Mouse (Mus musculus) urinary bladder, adult 2 months (tissue): ENCODE data around the gene 4833427G06Rik. TPM values are rescaled to one million over a fixed set of nuclear protein-coding genes. Genes with fewer than 3 reads are reported as not detected.

Experiments
- DNase-seq: peaks from one replicate; pipeline ENCODE4 v3.0.0; 2022; ENCODE audit warnings: low spot score
- polyA plus RNA-seq: library from polyadenylated mRNA; depleted of rRNA; stranded (reverse); fragments of >200 nt; gene quantifications from 2 replicates; pipeline ENCODE4 v1.2.3, GENCODE M21; 2012; rRNA removed

The 4833427G06Rik gene
- polyA plus RNA-seq, 1 experiment: not detected

DNA sequence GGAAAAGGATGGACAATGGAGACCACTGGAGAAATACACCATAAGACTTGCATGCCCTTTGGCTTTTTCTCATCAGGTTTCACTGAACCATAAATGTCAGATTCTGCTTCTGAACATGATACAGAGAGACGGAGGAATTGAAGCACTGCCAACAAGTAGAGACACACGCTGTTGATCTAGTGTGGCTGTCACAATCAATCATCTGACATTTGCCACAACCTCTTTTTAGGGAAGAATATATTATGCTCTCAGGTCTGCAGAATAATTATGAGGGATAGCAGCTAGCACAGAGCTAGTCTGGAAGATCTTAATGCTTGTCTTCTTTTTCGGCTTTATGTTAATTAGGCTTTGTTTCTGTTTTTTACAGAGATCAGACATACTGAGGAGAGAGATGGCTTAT is 33.7 kb downstream of the 4833427G06Rik start:
- no peak for DNase-seq

DNA sequence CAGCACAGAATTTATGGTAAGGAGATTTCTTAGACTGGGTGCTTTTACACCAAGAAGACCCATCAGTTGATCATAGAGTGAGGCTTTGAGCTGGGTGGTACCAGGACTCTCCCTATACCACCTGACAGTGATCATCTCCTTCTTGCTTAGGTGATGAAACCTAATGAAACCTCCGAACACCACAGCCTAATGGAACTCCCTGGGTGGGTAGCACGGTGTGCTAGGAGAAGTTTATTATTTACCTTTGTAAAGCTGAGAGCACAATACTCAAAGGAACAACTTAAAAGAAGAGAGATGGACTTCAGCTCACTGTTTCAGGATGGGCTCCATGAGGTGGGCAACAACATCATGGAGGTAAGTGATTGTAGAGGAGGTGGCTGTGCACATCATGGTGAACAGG is 41.3 kb downstream of the 4833427G06Rik start, which contains the start of gene Btg4:
Gene Btg4, plus strand, starts transcription at position 301 of the 400 bp plus-strand sequence.
- DNase-seq: no peak

DNA sequence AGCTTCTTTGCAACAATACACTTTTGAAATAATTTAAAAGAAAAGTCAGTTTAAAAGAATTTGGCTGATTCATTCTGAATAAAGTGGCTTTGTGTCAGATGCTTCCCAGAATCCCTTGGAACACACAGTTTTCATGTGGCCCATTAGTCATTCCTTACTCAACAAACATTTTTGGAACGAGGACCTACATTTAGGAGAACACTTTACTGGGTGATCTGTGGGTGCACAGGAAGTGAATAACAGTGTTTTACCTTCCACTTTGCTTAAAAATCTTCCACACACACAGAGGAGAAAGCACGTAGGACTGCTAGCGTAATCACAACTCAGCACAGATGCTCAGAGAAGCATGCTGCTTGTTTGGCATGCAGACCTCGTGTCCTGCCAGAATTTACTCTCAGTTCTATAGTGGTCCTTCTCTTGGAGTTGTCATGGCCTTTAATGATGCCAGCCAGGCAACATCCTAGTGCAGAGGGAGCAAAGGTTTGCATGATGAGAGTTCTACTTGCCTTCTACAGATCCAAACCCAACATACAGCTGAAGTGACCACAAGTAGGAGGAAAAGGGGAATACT is 42.8 kb downstream of the 4833427G06Rik start:
- no peak for DNase-seq

DNA sequence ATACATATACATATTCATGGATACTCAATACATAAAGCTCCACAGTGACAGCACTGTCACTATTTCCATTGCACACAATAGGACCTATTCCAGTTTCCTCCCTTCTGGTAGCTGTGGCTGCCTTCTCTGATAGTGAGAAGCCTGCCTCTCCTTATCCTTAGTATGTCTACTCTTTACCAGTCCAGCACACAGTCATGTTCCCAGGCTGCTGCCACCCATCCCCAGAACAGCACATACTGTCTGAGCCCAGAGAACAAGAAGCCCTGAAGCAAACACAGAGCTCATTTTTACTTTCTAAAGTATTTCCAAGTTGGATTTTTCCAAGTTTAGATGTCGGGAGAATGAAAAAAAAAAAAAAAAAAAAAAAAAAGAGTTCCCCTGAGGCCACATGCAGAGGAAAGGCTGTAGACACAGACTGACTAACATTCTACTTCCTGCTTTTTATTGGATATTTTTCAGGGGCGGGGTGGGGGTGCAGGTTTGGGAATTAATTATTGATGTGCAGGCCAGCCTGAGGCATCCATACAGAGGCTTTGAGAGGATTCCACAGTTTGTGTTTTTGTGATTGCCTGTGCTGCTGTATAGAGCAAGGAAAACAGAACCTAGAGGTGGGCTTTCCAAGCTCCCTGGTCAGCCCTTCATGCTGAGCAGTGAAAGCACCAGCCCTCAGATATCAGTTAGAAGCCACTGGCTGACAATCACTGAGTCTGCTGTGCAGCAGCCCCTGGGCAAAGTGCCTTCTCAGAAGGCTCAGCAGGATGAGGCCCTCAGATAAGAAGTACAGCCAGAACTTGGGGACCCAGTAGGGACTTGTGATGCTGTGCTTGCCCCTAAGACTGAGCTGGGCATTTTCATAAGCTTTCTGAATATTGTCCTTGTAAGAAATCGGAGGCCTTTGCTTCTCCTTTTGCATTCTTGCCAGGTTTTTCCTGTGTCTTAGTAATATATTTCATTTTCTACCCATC is 45.2 kb downstream of the 4833427G06Rik start:
- no peak for DNase-seq

DNA sequence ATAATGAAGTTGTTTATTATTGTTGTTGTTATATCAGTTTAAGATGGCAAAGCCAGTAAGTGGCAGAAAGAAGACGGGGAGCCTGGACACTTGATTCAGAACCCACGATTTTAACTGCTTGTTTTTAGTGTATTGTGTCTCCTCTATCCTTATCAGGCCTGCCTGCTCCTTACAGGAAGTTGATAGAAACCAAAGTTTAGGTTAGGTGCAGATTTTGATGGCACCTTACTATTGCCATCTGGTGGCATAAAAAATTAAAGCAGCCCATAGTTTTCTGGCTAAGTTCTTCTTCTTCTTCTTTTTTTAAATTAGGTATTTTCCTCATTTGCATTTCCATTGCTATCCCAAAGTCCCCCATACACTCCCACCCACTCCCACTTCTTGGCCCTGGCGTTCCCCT is 49.7 kb downstream of the 4833427G06Rik start:
- no peak for DNase-seq

DNA sequence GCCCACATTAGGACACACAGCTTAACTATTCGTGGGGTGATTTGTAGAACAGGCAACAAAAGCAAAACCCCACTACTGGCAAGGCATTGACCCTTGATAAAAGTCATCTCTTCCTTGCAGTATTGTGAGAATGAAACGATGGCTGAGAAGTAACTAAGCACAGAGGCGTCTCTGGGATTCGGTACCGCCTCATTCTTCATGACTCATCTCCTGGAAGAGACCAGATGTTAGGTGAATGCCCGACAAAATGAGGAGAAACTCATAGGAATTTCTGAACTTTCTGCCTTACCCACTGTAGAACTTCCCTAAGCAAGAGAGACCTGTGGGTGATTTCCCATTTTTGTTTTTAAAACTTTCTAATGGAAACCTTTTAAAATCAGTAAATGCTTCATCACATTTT is 59.7 kb downstream of the 4833427G06Rik start:
- no peak for DNase-seq

DNA sequence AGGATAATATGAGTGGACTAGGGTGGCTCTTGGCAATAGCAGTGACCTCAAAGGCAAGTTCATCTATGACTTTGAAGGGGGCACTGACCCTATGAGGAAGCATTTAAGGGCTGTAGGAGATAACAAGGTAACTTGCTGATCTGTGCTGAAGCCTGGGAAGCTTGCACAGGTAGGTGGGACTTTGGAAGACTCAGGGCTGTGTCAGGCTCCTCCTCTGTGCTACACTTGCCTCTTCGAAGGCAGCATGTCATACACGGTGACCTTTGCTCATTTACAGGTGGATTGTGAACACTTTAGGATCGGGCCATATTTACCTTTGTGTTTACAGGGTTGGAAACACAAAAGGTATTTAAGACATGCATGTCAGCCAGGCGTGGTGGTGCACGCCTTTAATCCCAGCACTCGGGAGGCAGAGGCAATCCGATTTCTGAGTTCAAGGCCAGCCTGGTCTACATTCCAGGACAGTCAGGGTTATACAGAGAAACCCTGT is 60.3 kb downstream of the 4833427G06Rik start:
- DNase-seq: no peak

DNA sequence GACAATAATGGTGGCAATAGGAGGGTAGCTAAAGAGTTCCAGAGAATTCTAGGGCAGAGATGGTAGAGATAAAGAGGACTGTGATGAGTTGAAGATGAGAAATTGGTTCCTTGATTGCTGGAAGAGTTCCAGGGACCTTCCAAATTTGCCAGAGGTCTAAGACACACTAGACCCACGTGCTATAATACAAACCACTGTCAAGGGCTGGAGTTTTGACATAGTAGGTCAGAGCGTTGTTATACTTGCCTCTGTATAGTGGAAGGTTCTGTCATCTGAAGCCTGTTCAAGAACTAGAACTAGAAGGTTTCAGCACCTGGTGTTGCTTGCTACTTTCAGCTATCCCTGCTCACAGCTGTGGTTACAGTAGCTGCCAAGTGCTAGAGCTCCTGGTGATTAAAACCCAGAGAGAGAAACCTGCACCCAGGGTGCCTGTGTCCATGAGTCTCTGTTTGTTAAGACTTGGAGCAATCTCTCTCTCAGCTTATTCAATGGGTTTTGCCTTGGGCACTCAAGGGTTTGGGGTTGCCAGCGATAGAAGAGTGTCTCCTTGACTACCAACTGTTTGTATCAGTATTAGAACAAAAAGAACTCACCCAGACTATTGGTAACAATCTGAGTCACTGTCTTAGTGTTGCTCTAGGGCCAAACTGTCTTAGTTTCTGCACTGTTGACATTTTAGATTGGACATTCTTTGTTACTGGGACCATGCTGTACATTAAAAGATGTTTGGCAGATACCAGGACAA is 68.9 kb downstream of the 4833427G06Rik start:
- no peak for DNase-seq

DNA sequence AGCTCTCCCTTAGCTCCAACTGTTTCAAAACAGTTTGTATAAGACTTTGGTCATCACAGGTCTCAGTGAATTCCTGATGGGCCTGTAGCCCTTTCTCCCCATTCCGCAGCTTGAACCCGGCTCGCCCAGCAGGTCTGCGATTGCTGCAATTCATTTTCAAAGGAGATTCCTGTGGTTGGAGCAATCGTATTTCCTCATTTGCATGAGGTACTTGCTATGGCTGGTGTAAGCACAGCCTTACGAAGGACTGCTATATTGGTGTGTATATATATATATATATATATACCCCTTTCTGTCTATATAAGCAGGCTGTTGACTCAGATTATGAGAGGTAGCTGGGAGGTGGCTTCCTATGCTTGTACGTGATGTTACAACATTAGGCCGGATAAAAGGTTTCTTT is 69.6 kb downstream of the 4833427G06Rik start:
- DNase-seq: no peak

DNA sequence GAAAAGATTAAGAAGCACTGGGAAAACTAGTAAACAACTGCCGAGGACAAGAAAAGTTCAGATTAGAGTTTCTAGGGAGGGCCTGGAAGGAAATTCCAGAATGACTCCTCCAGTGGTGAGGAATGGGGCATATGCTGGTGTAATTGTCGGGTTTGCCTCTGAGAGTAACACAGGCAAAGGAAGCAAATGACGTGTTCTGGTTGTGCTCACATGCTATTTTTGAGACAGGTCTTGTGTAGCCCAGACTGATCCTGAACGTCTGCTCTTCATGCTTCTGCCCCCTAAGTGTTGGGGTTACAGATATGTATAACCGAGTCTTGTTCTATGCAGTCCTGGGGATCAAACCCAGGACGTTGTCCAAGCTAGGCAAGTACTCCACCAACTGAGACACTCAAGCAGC is 70.3 kb downstream of the 4833427G06Rik start:
- DNase-seq: no peak

Other genes starting within 250 kb of the 4833427G06Rik start
- 17.4 and 19.2 TPM in 2 replicates for gene Sik2, start 93.0 kb downstream of the 4833427G06Rik start, polyA plus RNA-seq
- 0.10 TPM in 1 of 2 replicates, not detected in the other for gene Btg4, start 41.2 kb downstream of the 4833427G06Rik start, polyA plus RNA-seq
- gene Layn, start 25.0 kb downstream of the 4833427G06Rik start, polyA plus RNA-seq: 7.0 and 10.2 TPM in 2 replicates
- gene Gm32742, start 63.4 kb upstream of the 4833427G06Rik start, polyA plus RNA-seq: 0.01 TPM in 2 replicates
- gene Pou2af1, start 111.6 kb upstream of the 4833427G06Rik start, polyA plus RNA-seq: 0.08 and 0.25 TPM in 2 replicates
- gene Colca2, start 176.5 kb upstream of the 4833427G06Rik start, polyA plus RNA-seq: 3.7 and 4.4 TPM in 2 replicates
- not detected in 2 replicates for gene 1810046K07Rik, start 226.8 kb upstream of the 4833427G06Rik start, polyA plus RNA-seq